Mouse (Mus musculus): ENCODE results near the gene Trhr2. TPM values are rescaled to one million over a fixed set of nuclear protein-coding genes. Genes with fewer than 3 reads are reported as not detected.

Gene Trhr2
- total RNA-seq, 2 experiments from 2014 or later, result not detected

GRCm38 (mm10) chr8:122334791-122335490, 25.6 kb downstream of the Trhr2 start:
- ATAC-seq (replicated peaks; ENCODE audit: low FRiP score, poor library complexity, severe bottlenecking), result no peak

GRCm38 (mm10) chr8:122333531-122333930, 27.0 kb downstream of the Trhr2 start:
- no peak for ATAC-seq (replicated peaks; ENCODE audit: low FRiP score, poor library complexity, severe bottlenecking)

GRCm38 (mm10) chr8:122332753-122333506, 27.6 kb downstream of the Trhr2 start:
- ATAC-seq (replicated peaks; ENCODE audit: low FRiP score, poor library complexity, severe bottlenecking), result peak; percentile 34

GRCm38 (mm10) chr8:122331134-122331523, 29.4 kb downstream of the Trhr2 start:
- no peak for ATAC-seq (replicated peaks; ENCODE audit: low FRiP score, poor library complexity, severe bottlenecking)

- peak; percentile 75 for ATAC-seq (replicated peaks; ENCODE audit: low FRiP score, poor library complexity, severe bottlenecking)
Observed at GRCm38 (mm10) chr8:122330446-122331133, 30.0 kb downstream of the Trhr2 start.

GRCm38 (mm10) chr8:122329553-122330239, 30.9 kb downstream of the Trhr2 start:
- peak; percentile 55 for ATAC-seq (replicated peaks; ENCODE audit: low FRiP score, poor library complexity, severe bottlenecking)

- no peak for ATAC-seq (replicated peaks; ENCODE audit: low FRiP score, poor library complexity, severe bottlenecking)
Observed at GRCm38 (mm10) chr8:122329072-122329471, 31.5 kb downstream of the Trhr2 start.

- no peak for ATAC-seq (replicated peaks; ENCODE audit: low FRiP score, poor library complexity, severe bottlenecking)
Observed at GRCm38 (mm10) chr8:122326114-122326542, 34.4 kb downstream of the Trhr2 start.

GRCm38 (mm10) chr8:122325196-122325595, 35.4 kb downstream of the Trhr2 start:
- no peak for ATAC-seq (replicated peaks; ENCODE audit: low FRiP score, poor library complexity, severe bottlenecking)

GRCm38 (mm10) chr8:122323951-122324402, 36.6 kb downstream of the Trhr2 start:
- ATAC-seq (replicated peaks; ENCODE audit: low FRiP score, poor library complexity, severe bottlenecking), result peak; percentile 8

- ATAC-seq (replicated peaks; ENCODE audit: low FRiP score, poor library complexity, severe bottlenecking), result no peak
Observed at GRCm38 (mm10) chr8:122322792-122323191, 37.8 kb downstream of the Trhr2 start.

- 0 out of 2 replicates have a peak, but pooled peaks have one; percentile 1 for ATAC-seq (replicated peaks; ENCODE audit: low FRiP score, poor library complexity, severe bottlenecking)
Observed at GRCm38 (mm10) chr8:122322126-122322525, 38.4 kb downstream of the Trhr2 start.

- ATAC-seq (replicated peaks; ENCODE audit: low FRiP score, poor library complexity, severe bottlenecking), result peak; percentile 71
Observed at GRCm38 (mm10) chr8:122321455-122321921, 39.1 kb downstream of the Trhr2 start.

GRCm38 (mm10) chr8:122320541-122320940, 40.0 kb downstream of the Trhr2 start:
- ATAC-seq (replicated peaks; ENCODE audit: low FRiP score, poor library complexity, severe bottlenecking), result no peak

GRCm38 (mm10) chr8:122319708-122320075, 40.9 kb downstream of the Trhr2 start:
- no peak for ATAC-seq (replicated peaks; ENCODE audit: low FRiP score, poor library complexity, severe bottlenecking)

- no peak for ATAC-seq (replicated peaks; ENCODE audit: low FRiP score, poor library complexity, severe bottlenecking)
Observed at GRCm38 (mm10) chr8:122319045-122319707, 41.4 kb downstream of the Trhr2 start.

- ATAC-seq (replicated peaks; ENCODE audit: low FRiP score, poor library complexity, severe bottlenecking), result no peak
Observed at GRCm38 (mm10) chr8:122317918-122318475, 42.5 kb downstream of the Trhr2 start.

GRCm38 (mm10) chr8:122316402-122316801, 44.1 kb downstream of the Trhr2 start:
- no peak for ATAC-seq (replicated peaks; ENCODE audit: low FRiP score, poor library complexity, severe bottlenecking)

- no peak for ATAC-seq (replicated peaks; ENCODE audit: low FRiP score, poor library complexity, severe bottlenecking)
Observed at GRCm38 (mm10) chr8:122314899-122315496, 45.5 kb downstream of the Trhr2 start.

All from erythroblast, adult 5-6 weeks (primary cell).